Mouse (Mus musculus): ENCODE measurements around the gene Dirc2.

DNA sequence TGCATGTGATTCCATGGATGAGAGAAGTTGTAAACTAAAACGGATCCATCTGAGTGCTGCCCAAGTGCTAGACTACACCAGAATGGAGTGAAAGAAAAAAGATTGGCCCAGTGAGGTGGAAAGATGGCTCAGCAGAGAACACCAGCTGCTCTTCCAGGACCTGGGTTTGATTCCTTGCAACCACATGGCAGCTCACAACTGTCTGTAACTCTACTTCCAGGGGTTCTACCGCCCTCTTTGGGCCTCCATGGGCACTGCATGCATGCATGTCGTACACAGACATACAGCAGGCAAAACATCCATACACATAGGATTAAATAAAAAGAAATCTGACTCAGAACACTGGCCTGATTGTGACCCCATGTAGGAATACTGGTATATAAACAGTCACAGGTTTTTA is 52.9 kb downstream of the Dirc2 start:
- no peak for TF ChIP-seq MAFK (IDR thresholded peaks at IDR 0.05; ENCODE audit: insufficient read depth, low read depth, low read length)
- TF ChIP-seq ZNF384 (IDR thresholded peaks at IDR 0.05; ENCODE audit: low read depth, low read length): no peak
- no peak; the same call in 1 of the 2 replicates for TF ChIP-seq ZC3H11A (IDR thresholded peaks at IDR 0.05; ENCODE audit: borderline replicate concordance, low read depth, low read length)
- no peak for TF ChIP-seq CHD2 (IDR thresholded peaks at IDR 0.05; ENCODE audit: low read depth, low read length)
- TF ChIP-seq HCFC1 (IDR thresholded peaks at IDR 0.05; ENCODE audit: borderline replicate concordance, insufficient read depth, low read length): no peak

All from ES-E14 (cell line).